Mouse (Mus musculus) erythroblast, embryonic 14.5 days (primary cell): ENCODE data around the gene Acot5. TPM values are rescaled to one million over a fixed set of nuclear protein-coding genes. Genes with fewer than 3 reads are reported as not detected.

Source experiments
- H3K27me3 ChIP-seq: 2 replicates; pipeline ENCODE4 v1.6.1; 2012; ENCODE audit warnings: inconsistent platforms; ENCODE audit not compliant: control insufficient read depth
- H3K36me3 ChIP-seq: 2 replicates; pipeline ENCODE4 v1.6.1; 2012; ENCODE audit warnings: mild to moderate bottlenecking, inconsistent platforms; ENCODE audit not compliant: control insufficient read depth
- H3K4me1 ChIP-seq: 2 replicates; pipeline ENCODE4 v1.6.1; 2012; ENCODE audit warnings: inconsistent platforms; ENCODE audit not compliant: control insufficient read depth
- H3K4me3 ChIP-seq: replicated peaks from 2 replicates; pipeline ENCODE3; 2012; ENCODE audit warnings: moderate library complexity, mild to moderate bottlenecking, inconsistent platforms
- H3K9me3 ChIP-seq: 2 replicates; pipeline ENCODE4 v1.6.1; 2012; ENCODE audit warnings: low read length, inconsistent platforms, mixed read lengths; ENCODE audit not compliant: control insufficient read depth
- GATA1 ChIP-seq: IDR thresholded peaks from 2 replicates; pipeline ENCODE4 v1.6.1; 2012; ENCODE audit warnings: low read length, inconsistent platforms, mixed read lengths
- TAL1 ChIP-seq: IDR thresholded peaks from 3 replicates; pipeline ENCODE4 v1.6.1; 2012; ENCODE audit warnings: low read length, inconsistent platforms, mixed read lengths
- polyA plus RNA-seq: library from polyadenylated mRNA; stranded (reverse); fragments of >175 nt; gene quantifications from 2 replicates; pipeline ENCODE4 v1.2.3, GENCODE M21; 2012

Gene Acot5
- polyA plus RNA-seq, 1 experiment: not detected

DNA sequence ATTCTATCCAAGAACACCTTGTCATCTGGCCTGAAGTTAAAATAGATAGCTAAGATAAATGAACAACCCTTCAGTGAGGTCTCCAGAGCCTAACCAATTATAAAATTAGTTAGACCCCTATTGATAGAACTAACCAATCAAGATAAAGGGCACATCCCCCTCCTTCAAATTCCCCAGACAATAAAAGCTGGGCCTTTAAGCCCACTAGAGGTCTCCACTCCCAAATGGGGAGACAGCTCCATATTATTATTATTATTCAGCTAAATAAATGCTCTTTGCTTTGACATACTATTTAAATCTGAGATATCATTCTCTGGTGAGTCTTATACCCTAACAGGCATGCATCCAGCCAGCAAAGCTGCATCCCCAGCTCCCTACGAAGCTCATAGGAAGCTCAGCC lies 40.8 kb downstream of the Acot5 start:
- no peaks in the 10 kb centered on the region for H3K9me3 ChIP-seq
- H3K27me3 ChIP-seq: no peaks in the 10 kb centered on the region
- no peak overlapping the region for H3K4me3 ChIP-seq
- peaks cover 8% of the 10 kb centered on the region for H3K4me1 ChIP-seq
- H3K36me3 ChIP-seq: no peaks in the 10 kb centered on the region
- TF ChIP-seq GATA1: no peak
- TF ChIP-seq TAL1: no peak

DNA sequence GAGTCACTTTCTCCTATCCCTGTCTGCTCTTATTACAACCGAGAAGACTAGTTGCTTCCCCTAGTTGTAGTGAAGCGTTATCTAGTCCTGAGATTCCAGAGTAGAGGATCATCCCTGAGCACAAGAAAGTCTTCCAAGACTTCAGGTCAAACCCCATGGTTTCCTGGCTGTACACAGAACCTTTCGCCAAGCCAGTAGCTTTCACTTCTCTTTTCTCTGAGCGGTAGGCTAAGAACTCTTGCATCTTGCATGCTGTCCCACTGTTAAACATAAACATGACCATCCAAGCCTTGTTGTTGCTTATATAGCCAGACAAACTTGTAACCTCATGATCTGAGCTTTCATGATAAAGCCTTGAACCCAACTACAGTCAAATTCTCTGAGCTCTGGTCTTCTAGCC lies 41.7 kb downstream of the Acot5 start:
- Histone ChIP-seq H3K9me3 (no peaks in the 10 kb centered on the region), H3K4me3 (no peak overlapping the region), H3K27me3 (no peaks in the 10 kb centered on the region), H3K36me3 (no peaks in the 10 kb centered on the region), H3K4me1 (peaks cover 8% of the 10 kb centered on the region)
- TF ChIP-seq GATA1: no peak
- no peak for TF ChIP-seq TAL1

DNA sequence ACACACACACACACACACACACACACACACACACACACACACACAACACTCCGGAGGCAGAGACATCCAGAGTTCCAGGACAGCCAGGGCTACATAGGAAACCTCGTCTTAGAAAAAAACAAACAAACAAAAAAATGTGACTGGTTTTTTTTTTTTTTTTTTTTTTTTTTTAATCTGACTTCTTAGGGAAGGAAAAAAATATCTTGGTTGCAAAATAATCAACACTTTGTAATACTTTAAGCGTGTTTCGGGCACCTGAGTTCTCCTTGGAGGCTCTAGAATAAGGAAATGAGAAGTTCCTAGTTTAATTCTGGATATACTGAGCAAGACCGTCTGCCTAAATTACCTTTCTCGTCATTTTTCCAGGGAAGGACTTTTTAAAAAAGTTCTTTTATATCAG lies 44.6 kb downstream of the Acot5 start:
- Histone ChIP-seq H3K36me3 (no peaks in the 10 kb centered on the region), H3K4me3 (peak overlapping the region; percentile 63), H3K27me3 (no peaks in the 10 kb centered on the region), H3K4me1 (peaks cover 8% of the 10 kb centered on the region), H3K9me3 (no peaks in the 10 kb centered on the region)
- TF ChIP-seq TAL1 (no peak), GATA1 (no peak)

DNA sequence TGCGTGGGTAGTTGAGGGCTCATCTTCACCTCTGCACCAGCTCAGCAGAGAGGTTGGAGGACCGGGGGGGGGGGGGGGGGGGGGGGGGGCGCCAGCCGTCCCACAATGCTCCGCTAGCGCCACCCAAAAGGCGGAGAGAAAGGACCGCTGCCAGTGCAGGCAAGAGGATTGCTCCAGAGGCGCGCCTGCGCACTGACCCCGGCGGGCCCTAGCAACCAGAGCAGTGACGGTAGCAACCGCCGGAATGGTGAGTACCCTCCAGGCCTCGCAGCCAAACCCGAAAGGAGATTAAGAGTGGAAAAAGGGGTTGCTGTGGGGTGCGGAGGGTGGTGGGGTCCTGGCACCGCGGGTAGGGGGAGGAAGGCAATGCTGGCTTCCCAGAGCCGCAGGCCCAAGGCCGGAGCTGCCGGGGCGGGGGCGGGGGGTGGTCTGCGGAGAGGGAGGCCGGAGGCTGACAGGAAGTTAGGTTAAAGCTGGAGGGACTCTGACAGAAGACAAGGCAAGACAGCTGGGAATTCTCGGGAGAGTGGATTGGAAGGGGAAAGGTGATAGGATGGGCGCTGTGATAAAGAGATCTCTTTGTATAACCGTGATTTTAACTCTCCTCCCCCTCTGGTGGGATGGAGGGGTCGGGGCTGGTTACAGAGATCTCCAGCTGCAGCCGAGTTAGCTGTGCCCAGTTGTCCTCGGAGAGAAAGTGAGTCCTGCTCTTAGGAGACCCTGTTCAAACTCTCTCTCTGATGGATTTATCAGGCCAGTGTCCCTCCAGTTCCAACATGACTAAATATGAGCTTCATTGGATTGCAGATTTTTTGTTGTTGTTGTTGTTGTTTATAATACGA lies 45.2 kb downstream of the Acot5 start, which contains the start of gene Dnal1:
TSS of gene Dnal1 (plus strand) at position 214 of the 842 bp plus-strand sequence.
- Histone ChIP-seq H3K9me3 (no peaks in the 10 kb centered on the region), H3K4me1 (peaks cover 8% of the 10 kb centered on the region), H3K27me3 (no peaks in the 10 kb centered on the region), H3K4me3 (peak within 1 kb of the TSS; percentile 63), H3K36me3 (no peaks in the 10 kb centered on the region)
- no peak for TF ChIP-seq TAL1
- no peak for TF ChIP-seq GATA1

DNA sequence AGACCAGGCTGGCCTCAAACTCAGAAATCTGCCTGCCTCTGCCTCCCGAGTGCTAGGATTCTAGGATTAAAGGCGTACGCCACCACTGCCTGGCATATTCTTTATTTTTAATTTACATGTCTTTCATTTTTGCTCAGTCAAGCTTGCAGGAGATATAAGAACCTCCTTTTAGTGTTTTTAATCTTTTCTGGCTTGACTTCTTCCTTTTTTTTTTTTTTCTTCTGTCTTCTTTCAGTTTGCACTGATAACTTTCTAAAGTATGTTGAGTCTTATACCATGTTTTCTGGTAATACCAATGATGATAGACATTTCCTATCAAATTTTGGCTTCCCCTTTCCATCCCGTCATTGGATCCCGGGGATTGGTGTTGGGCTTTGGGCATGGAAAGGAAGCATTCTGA lies 50.5 kb downstream of the Acot5 start:
- H3K4me3 ChIP-seq: no peak overlapping the region
- no peak for TF ChIP-seq GATA1
- no peak for TF ChIP-seq TAL1
- no peaks in the 10 kb centered on the region for H3K36me3 ChIP-seq
- H3K9me3 ChIP-seq: no peaks in the 10 kb centered on the region
- peaks cover 1% of the 10 kb centered on the region for H3K4me1 ChIP-seq
- no peaks in the 10 kb centered on the region for H3K27me3 ChIP-seq

Other genes starting within 250 kb of the Acot5 start
- 0.85 and 0.86 TPM in 2 replicates for gene Numb, start 147.4 kb upstream of the Acot5 start, polyA plus RNA-seq
- 0.49 and 0.98 TPM in 2 replicates for gene Riox1, start 118.7 kb upstream of the Acot5 start, polyA plus RNA-seq
- not detected in 2 replicates for gene Heatr4, start 84.5 kb upstream of the Acot5 start, polyA plus RNA-seq
- 0.05 TPM in 1 of 2 replicates, not detected in the other for gene Acot2, start 81.5 kb upstream of the Acot5 start, polyA plus RNA-seq
- gene Acot1, start 59.8 kb upstream of the Acot5 start, polyA plus RNA-seq: 0.01 and 0.05 TPM in 2 replicates
- gene Acot4, start 30.9 kb upstream of the Acot5 start, polyA plus RNA-seq: 0.01 and 0.06 TPM in 2 replicates
- gene Gm49366, start 30.4 kb upstream of the Acot5 start, polyA plus RNA-seq: not detected in 2 replicates
- 0.02 and 0.05 TPM in 2 replicates for gene Acot3, start 17.2 kb upstream of the Acot5 start, polyA plus RNA-seq
- gene Acot6, start 31.3 kb downstream of the Acot5 start, polyA plus RNA-seq: not detected in 2 replicates
- not detected in 2 replicates for gene Dnal1, start 45.0 kb downstream of the Acot5 start, polyA plus RNA-seq
- 0.02 and 0.03 TPM in 2 replicates for gene Pnma1, start 79.2 kb downstream of the Acot5 start, polyA plus RNA-seq
- gene Elmsan1, start 149.6 kb downstream of the Acot5 start, polyA plus RNA-seq: 2.1 and 2.8 TPM in 2 replicates
- 0.32 TPM in 2 replicates for gene Ptgr2, start 215.9 kb downstream of the Acot5 start, polyA plus RNA-seq
- gene Zfp410, start 247.5 kb downstream of the Acot5 start, polyA plus RNA-seq: 0.24 and 0.37 TPM in 2 replicates